In the genomic region with DNA sequence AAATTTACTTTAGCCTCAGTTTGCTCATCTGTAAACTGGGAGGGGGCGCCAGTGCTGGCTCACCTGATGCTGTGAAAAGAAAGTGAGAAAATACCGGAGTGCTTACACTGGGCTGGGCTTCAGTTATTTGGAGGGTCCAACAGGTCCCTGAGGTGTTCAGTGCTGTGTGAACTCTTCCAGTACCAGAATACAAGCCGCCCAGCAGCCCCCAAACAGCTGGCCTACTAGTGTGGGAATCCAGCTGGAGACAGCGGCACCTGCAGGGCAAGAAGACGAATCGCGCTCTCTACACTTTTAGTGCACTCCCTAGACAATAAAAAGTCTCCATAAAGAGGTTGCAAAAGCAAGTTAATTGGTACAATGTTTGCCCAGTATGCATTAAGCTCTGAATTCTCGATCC, we compare ENCODE assay signal across 1 mouse cellular context.
TF ChIP-seq lines count a peak whose summit lies in the region.

No protein-coding gene starts in this region.

TF ChIP-seq in CH12.LX, 34 proteins besides CTCF, POLR2A, EP300 and RAD21:
- TF ChIP-seq ZC3H11A (IDR thresholded peaks at IDR 0.05; ENCODE audit: low read depth, low read length), result peak; percentile 36
- no peak; the same call in 1 of the 2 replicates for TF ChIP-seq MAX (IDR thresholded peaks at IDR 0.05; ENCODE audit: low read length)
- no peak for TF ChIP-seq HCFC1 (IDR thresholded peaks at IDR 0.05; ENCODE audit: low read depth, low read length)
- peak; percentile 87 for TF ChIP-seq SMC3 (IDR thresholded peaks at IDR 0.05; ENCODE audit: low read depth, low read length)
- 0 out of 2 replicates have a peak, but pooled peaks have one; percentile 61 for TF ChIP-seq MAZ (IDR thresholded peaks at IDR 0.05; ENCODE audit: low read depth, low read length)
- no peak for TF ChIP-seq MEF2A (IDR thresholded peaks at IDR 0.05; ENCODE audit: borderline replicate concordance, low read depth, low read length)
- TF ChIP-seq ETS1 (conservative IDR thresholded peaks at IDR 0.05; ENCODE audit: low read depth, low read length), result no peak
- peak; percentile 53; the same call in 1 of the 2 replicates for TF ChIP-seq IRF4 (IDR thresholded peaks at IDR 0.05; ENCODE audit: low read depth, low read length)
- TF ChIP-seq JUN (IDR thresholded peaks at IDR 0.05; ENCODE audit: insufficient read depth, low read depth, low read length), result no peak
- TF ChIP-seq TCF12 (IDR thresholded peaks at IDR 0.05; ENCODE audit: low read depth, low read length), result peak; percentile 37; the same call in 1 of the 2 replicates
- no peak for TF ChIP-seq NRF1 (IDR thresholded peaks at IDR 0.05; ENCODE audit: low read depth, low read length)
- no peak for TF ChIP-seq JUND (conservative IDR thresholded peaks at IDR 0.05; ENCODE audit: low read depth, low read length)
- no peak for TF ChIP-seq TBP (conservative IDR thresholded peaks at IDR 0.05; ENCODE audit: low read depth, low read length)
